Mouse (Mus musculus) embryonic fibroblast, embryonic 13.5 days (primary cell): ENCODE results near the gene Kif26b.

Experiments used
- CTCF ChIP-seq: IDR thresholded peaks from 2 replicates; pipeline ENCODE4 v1.5.1; 2011; ENCODE audit warnings: mild to moderate bottlenecking, control low read depth, low read length, moderate library complexity, borderline replicate concordance; ENCODE audit not compliant: insufficient read depth
- POLR2A ChIP-seq: IDR thresholded peaks from 2 replicates; pipeline ENCODE4 v1.6.1; 2011; ENCODE audit warnings: low read depth, mild to moderate bottlenecking, control low read depth, low read length, moderate library complexity

GRCm38 (mm10) chr1:178522389-178522788, 6.5 kb upstream of the Kif26b start:
- TF ChIP-seq CTCF (no peak), POLR2A (no peak)
